Mouse (Mus musculus): ENCODE measurements around the gene Dlgap5.

The Dlgap5 gene

DNA sequence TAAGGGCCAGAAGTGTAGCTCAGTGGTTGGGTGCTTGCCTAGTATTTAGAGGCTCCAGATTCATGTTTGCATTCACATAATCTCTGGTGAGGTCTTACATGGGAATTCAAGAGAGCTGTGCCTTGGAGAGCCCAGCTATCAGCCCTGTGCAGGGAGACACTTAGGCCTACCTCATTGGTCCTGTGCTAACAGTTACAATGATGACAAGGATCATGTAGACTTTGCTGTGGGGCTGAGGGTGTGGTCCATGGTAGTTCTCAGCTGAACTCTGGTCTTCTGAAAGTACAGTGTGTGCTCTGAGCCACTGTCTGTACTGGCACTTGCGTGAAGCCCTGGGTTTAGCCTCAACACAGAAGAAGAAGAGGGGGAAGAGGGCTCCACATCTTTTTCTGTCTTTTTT is 71.5 kb downstream of the Dlgap5 start:
- no peak for DNase-seq

GRCm38 (mm10) chr14:47341811-47342291 is 76.4 kb downstream of the Dlgap5 start:
- no peak for DNase-seq

- peak; percentile 41 to 62 for DNase-seq
These were observed 77.8 kb downstream of the Dlgap5 start for GRCm38 (mm10) chr14:47340231-47340925.
